Mouse (Mus musculus): ENCODE measurements at regions not wholly inside any gene's neighbourhood (a gene's known extent, or its start where the extent isn't known, plus 50 kb on each side); places are given as distances from the start of the nearest gene placed in this dataset.

DNA sequence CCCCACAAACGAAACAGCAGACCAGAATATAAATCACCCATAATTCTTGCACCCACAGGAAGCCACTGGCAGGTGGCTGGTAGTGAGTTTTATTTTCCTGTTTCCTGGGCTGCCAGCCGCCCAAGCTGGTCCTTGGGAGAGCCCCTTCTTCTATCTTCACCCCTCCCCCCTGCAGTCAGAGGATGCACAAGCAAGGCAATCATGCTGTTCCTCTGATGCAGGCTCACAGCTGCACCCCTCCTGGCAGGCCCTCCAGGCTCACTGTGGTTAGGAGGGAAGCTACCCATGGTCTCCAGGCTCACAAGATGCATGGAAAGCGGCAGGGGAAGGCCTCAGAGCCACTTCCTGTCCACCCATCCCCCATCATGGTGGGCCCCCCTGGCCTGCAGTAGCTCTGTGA lies 79.3 kb upstream of the Aldh1b1 start:
- Histone ChIP-seq H3K4me1 (ENCODE audit: control insufficient read depth, insufficient read depth, low read depth, low read length) (peaks cover 3% of the 10 kb centered on the region), H3K27ac (ENCODE audit: low read depth, low read length) (no peak overlapping the region), H3K36me3 (ENCODE audit: control insufficient read depth, insufficient read depth, low read length) (no peaks in the 10 kb centered on the region), H3K27me3 (replicated peaks; ENCODE audit: control insufficient read depth, insufficient read depth, low read length) (no peaks in the 10 kb centered on the region; the same call in 1 of the 2 replicates), H3K4me3 (ENCODE audit: low read length) (no peak overlapping the region), H3K9me3 (ENCODE audit: control insufficient read depth, low read length) (no peaks in the 10 kb centered on the region), H3K9ac (ENCODE audit: low read depth, low read length) (no peak overlapping the region), H3K4me2 (ENCODE audit: low read length) (no peak overlapping the region)
- no peak for ATAC-seq
- 53% methylated on average over 3 of the region's 3 CpGs for WGBS

DNA sequence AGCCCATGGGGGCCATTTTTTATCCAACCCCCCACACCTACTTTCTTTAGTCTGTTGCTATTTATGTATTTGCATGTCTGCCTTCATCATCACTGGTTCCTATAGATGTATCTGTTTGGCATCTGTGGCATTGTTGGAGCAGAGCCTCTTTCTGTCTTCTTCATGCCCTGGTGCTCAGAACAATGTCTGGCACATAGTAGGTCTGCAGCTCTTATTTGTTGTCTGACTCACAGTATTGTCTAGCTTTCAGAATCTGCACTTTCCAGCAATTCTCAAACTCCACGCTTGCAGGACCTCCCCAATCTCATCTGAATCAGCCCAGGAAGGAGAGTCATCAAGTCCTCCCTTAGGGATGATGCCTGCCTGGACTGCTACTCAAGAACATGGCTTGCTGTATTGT lies 82.9 kb upstream of the Aldh1b1 start:
- Histone ChIP-seq H3K4me2 (ENCODE audit: low read length) (no peak overlapping the region), H3K4me1 (ENCODE audit: control insufficient read depth, insufficient read depth, low read depth, low read length) (peaks cover 7% of the 10 kb centered on the region), H3K9ac (ENCODE audit: low read depth, low read length) (no peak overlapping the region), H3K27ac (ENCODE audit: low read depth, low read length) (no peak overlapping the region), H3K27me3 (replicated peaks; ENCODE audit: control insufficient read depth, insufficient read depth, low read length) (no peaks in the 10 kb centered on the region; the same call in 1 of the 2 replicates), H3K9me3 (ENCODE audit: control insufficient read depth, low read length) (no peaks in the 10 kb centered on the region), H3K36me3 (ENCODE audit: control insufficient read depth, insufficient read depth, low read length) (no peaks in the 10 kb centered on the region), H3K4me3 (ENCODE audit: low read length) (no peak overlapping the region)
- ATAC-seq: no peak
- WGBS: 81% methylated on average over 1 of the region's 1 CpGs

DNA sequence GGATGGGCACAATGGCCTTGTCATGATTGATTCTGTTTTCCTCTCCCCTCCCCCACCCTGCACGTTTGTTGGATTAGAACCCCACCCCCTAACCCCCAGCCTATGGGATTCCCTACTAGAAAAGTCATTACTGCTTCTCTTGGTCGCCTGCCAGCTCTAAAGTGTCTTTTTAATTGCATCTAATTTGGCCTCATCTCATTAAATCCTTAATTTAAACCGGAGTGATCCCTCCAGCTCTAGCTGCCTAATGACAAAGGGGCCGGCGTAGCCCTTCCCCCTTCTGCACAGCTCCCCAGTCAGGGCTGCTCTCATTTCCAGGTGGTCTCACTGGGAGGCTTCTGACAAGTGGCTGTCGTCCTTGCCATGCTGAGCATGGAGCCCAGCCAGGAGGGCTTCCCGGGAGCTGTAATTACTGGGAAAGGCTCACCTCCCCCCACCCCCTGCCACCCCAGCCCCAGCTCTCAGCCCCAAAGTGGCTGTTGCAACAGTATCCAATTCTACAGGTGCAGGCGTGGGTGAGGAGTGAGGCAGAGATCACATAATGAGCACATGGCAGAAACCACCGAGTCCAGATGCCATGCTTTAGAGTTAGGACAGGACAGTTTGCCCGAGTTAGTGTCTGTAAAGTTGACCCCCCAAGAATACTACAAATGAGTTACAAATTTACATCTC lies 84.8 kb upstream of the Aldh1b1 start:
- Histone ChIP-seq H3K36me3 (ENCODE audit: control insufficient read depth, insufficient read depth, low read length) (no peaks in the 10 kb centered on the region), H3K27me3 (replicated peaks; ENCODE audit: control insufficient read depth, insufficient read depth, low read length) (no peaks in the 10 kb centered on the region; the same call in 1 of the 2 replicates), H3K9ac (ENCODE audit: low read depth, low read length) (no peak overlapping the region), H3K4me2 (ENCODE audit: low read length) (no peak overlapping the region), H3K27ac (ENCODE audit: low read depth, low read length) (no peak overlapping the region), H3K4me3 (ENCODE audit: low read length) (no peak overlapping the region), H3K4me1 (ENCODE audit: control insufficient read depth, insufficient read depth, low read depth, low read length) (peaks cover 7% of the 10 kb centered on the region), H3K9me3 (ENCODE audit: control insufficient read depth, low read length) (no peaks in the 10 kb centered on the region)
- WGBS: 8% methylated on average over 10 of the region's 10 CpGs
- peak; percentile 93 for ATAC-seq

DNA sequence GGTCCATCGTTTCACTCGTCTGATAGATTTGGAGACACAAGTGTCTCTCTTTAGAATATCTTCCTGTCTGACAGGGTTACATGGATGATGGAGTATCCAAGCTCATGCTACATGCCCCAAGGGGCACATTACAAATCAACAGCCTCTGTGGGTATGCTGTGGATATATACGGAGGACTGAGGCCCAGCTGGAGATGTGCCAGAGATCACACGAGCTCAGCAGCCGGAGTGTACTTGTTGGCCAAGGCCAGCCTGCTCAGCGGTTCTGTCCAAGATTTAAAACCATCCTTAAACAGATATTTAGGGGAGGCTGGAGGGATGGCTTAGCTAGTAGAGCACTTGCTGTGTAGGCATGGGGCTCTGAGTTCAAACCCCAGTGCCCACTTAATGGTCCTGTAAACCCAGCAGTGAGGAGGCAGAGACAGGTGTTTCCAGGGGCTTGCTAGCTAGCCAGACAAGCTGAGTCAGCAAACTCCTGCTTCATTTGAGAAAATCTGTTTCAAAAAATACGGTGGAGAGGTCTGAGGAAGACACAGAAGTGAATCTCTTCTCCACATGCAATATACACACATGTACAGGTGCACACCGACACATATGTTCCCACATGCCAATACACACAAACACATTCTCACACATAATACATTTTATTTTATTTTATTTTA lies 85.6 kb upstream of the Aldh1b1 start:
- peak; percentile 37; the same call in 1 of the 2 replicates for ATAC-seq

DNA sequence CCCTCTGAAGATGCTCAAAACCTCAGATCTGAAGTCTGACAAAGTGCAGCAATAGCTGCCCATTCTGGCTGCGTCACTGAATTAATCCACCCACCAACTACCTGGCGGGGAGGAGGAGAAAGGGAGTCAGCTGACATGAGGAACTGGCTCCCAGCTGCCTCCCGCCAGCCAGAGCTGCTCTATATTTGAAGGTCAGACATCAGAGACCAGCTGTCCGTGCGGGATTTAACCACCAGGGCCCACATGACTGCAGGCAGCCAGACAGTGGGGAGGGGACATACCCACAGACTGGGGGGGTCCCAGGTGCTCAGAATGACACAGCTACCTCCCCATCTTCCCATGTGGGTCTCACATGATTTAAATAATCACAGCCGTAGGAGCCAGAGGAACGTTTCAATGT lies 94.8 kb upstream of the Aldh1b1 start:
- Histone ChIP-seq H3K36me3 (ENCODE audit: control insufficient read depth, insufficient read depth, low read length) (no peaks in the 10 kb centered on the region), H3K4me2 (ENCODE audit: low read length) (no peak overlapping the region), H3K4me1 (ENCODE audit: control insufficient read depth, insufficient read depth, low read depth, low read length) (no peaks in the 10 kb centered on the region), H3K9me3 (ENCODE audit: control insufficient read depth, low read length) (no peaks in the 10 kb centered on the region), H3K9ac (ENCODE audit: low read depth, low read length) (no peak overlapping the region), H3K27me3 (replicated peaks; ENCODE audit: control insufficient read depth, insufficient read depth, low read length) (no peaks in the 10 kb centered on the region), H3K27ac (ENCODE audit: low read depth, low read length) (no peak overlapping the region), H3K4me3 (ENCODE audit: low read length) (no peak overlapping the region)
- ATAC-seq: no peak
- 51% methylated on average over 7 of the region's 7 CpGs for WGBS

More for the DNA sequence above, 85.6 kb upstream of the Aldh1b1 start:
- Histone ChIP-seq H3K36me3 (ENCODE audit: control insufficient read depth, insufficient read depth, low read length) (no peaks in the 10 kb centered on the region), H3K9ac (ENCODE audit: low read depth, low read length) (no peak overlapping the region), H3K4me2 (ENCODE audit: low read length) (no peak overlapping the region), H3K4me1 (ENCODE audit: control insufficient read depth, insufficient read depth, low read depth, low read length) (peaks cover 7% of the 10 kb centered on the region), H3K27me3 (replicated peaks; ENCODE audit: control insufficient read depth, insufficient read depth, low read length) (no peaks in the 10 kb centered on the region; the same call in 1 of the 2 replicates), H3K27ac (ENCODE audit: low read depth, low read length) (0 out of 2 replicates have a peak overlapping the region, but pooled peaks have one; percentile 2), H3K4me3 (ENCODE audit: low read length) (no peak overlapping the region), H3K9me3 (ENCODE audit: control insufficient read depth, low read length) (no peaks in the 10 kb centered on the region)
- WGBS: 26% methylated on average over 8 of the region's 8 CpGs

DNA sequence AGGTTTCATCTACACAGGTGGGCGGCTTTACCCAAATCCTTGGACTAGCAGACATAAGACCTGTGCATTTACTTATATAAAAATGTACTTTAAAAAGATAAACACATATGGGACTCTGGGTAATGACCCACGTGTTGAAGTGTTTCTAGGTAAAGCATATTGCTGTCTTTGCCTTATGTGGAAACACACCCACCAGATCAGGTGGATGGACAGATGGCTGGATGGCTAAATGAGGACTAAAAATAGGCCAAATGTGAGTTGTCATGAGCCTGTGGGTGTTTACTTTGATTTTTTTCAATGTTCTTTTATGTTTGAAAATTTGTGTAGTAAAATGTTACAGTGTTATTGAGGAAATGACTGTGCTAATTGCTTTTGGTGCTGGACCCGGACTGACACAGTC lies 99.2 kb upstream of the Aldh1b1 start:
- Histone ChIP-seq H3K36me3 (ENCODE audit: control insufficient read depth, insufficient read depth, low read length) (no peaks in the 10 kb centered on the region), H3K4me1 (ENCODE audit: control insufficient read depth, insufficient read depth, low read depth, low read length) (no peaks in the 10 kb centered on the region), H3K4me3 (ENCODE audit: low read length) (no peak overlapping the region), H3K27me3 (replicated peaks; ENCODE audit: control insufficient read depth, insufficient read depth, low read length) (no peaks in the 10 kb centered on the region), H3K4me2 (ENCODE audit: low read length) (no peak overlapping the region), H3K9ac (ENCODE audit: low read depth, low read length) (no peak overlapping the region), H3K27ac (ENCODE audit: low read depth, low read length) (no peak overlapping the region), H3K9me3 (ENCODE audit: control insufficient read depth, low read length) (no peaks in the 10 kb centered on the region)
- no peak for ATAC-seq
- WGBS: 81% methylated on average over 3 of the region's 3 CpGs

DNA sequence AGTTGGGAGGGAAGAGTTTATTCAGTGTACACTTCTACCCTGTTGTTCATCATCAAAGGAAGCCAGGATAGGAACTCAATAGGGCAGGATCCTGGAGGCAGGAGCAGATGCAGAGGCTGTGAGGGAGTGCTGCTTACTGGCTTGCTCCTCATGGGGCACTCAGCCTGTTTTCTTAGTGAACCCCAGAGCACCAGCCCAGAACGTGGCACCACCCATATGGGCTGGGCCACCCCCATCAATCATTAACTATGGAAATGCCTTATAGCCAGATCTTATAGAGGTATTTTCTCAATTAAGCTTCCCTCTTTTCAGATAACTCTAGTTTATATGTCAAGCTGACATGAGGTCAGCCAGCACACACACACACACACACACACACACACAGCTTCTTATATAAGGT lies 103.6 kb upstream of the Aldh1b1 start:
- no peak overlapping the region for H3K4me2 ChIP-seq (ENCODE audit: low read length)
- no peak for ATAC-seq
- H3K9ac ChIP-seq (ENCODE audit: low read depth, low read length): no peak overlapping the region
- WGBS: 36% methylated on average over 1 of the region's 1 CpGs
- H3K36me3 ChIP-seq (ENCODE audit: control insufficient read depth, insufficient read depth, low read length): no peaks in the 10 kb centered on the region
- H3K4me3 ChIP-seq (ENCODE audit: low read length): no peak overlapping the region
- no peaks in the 10 kb centered on the region for H3K27me3 ChIP-seq (replicated peaks; ENCODE audit: control insufficient read depth, insufficient read depth, low read length)
- H3K4me1 ChIP-seq (ENCODE audit: control insufficient read depth, insufficient read depth, low read depth, low read length): peaks cover 2% of the 10 kb centered on the region
- H3K27ac ChIP-seq (ENCODE audit: low read depth, low read length): no peak overlapping the region
- peaks cover 4% of the 10 kb centered on the region; the same call in 1 of the 2 replicates for H3K9me3 ChIP-seq (ENCODE audit: control insufficient read depth, low read length)

DNA sequence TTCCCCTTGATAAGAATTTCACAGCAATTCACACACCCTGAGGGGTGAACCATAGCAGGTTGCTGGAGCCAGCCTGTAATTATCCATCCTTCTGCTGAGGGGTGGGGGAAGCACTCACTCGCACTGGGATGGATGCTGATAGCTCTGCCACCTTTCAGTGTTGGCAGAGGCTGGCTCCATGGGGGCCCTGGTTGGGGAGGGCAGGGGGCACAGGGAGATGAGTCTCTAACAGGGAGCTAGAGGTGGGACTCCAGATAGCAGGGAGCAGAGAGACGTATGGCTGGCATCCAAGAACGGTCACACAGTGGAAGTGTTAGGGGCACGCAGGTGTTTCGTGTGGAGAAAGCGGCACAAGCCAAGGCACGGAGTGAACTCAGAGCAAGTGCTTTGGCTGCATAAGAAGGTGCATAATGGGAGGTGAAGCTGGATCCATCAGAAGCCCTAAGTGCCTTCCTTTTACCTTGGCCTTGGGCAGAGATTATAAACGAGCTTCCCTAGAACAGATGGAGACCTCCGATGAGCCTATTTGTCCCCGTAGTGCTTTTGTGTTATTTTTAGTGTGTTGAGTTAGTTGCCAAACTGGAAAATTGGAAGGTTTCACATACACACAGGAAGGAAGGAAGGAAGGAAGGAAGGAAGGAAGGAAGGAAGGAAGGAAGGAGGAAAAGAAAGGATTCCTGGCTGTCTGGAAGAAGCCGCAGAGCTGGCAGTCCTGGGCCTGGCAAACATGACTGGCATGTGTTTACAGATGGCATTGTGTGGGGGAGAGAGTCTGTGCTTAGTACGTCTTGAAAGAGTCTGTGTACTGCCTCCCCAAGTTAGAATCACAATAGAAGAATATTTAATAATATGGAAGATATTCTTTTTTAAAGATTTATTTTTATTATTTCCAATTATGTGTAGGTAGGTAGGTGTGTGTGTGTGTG lies 108.6 kb upstream of the Aldh1b1 start:
- H3K27ac ChIP-seq (ENCODE audit: low read depth, low read length): peak overlapping the region; percentile 57
- H3K27me3 ChIP-seq (replicated peaks; ENCODE audit: control insufficient read depth, insufficient read depth, low read length): no peaks in the 10 kb centered on the region
- peak; percentile 83 for ATAC-seq
- no peaks in the 10 kb centered on the region for H3K36me3 ChIP-seq (ENCODE audit: control insufficient read depth, insufficient read depth, low read length)
- WGBS: 49% methylated on average over 12 of the region's 12 CpGs
- no peak overlapping the region for H3K9ac ChIP-seq (ENCODE audit: low read depth, low read length)
- no peak overlapping the region; the same call in 1 of the 2 replicates for H3K4me2 ChIP-seq (ENCODE audit: low read length)
- H3K9me3 ChIP-seq (ENCODE audit: control insufficient read depth, low read length): peaks cover 4% of the 10 kb centered on the region; the same call in 1 of the 2 replicates
- peaks cover 12% of the 10 kb centered on the region for H3K4me1 ChIP-seq (ENCODE audit: control insufficient read depth, insufficient read depth, low read depth, low read length)
- no peak overlapping the region for H3K4me3 ChIP-seq (ENCODE audit: low read length)

DNA sequence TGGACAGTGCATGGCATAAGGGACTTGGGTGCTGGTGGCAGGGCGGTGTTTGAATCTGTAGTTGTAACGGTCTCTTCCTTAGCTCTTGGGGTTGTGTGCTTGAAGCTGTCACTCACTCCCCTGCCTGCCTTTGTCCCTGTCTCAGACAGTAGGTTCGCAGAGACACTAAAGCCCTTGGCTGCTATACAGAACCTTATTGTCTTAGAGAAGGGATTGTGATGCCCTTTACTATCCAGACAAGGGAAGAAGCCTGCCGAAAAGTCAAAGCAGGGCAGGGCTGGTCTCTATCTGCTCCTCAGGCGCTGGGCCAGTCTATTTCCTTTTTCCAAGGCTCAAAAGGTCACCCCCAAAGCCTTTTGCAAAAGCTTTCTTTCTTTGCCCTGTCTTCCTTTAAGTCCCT lies 109.2 kb upstream of the Aldh1b1 start:
- Histone ChIP-seq H3K27me3 (replicated peaks; ENCODE audit: control insufficient read depth, insufficient read depth, low read length) (no peaks in the 10 kb centered on the region), H3K36me3 (ENCODE audit: control insufficient read depth, insufficient read depth, low read length) (no peaks in the 10 kb centered on the region), H3K4me1 (ENCODE audit: control insufficient read depth, insufficient read depth, low read depth, low read length) (peaks cover 12% of the 10 kb centered on the region), H3K4me2 (ENCODE audit: low read length) (no peak overlapping the region), H3K9ac (ENCODE audit: low read depth, low read length) (no peak overlapping the region), H3K9me3 (ENCODE audit: control insufficient read depth, low read length) (peaks cover 4% of the 10 kb centered on the region; the same call in 1 of the 2 replicates), H3K4me3 (ENCODE audit: low read length) (no peak overlapping the region), H3K27ac (ENCODE audit: low read depth, low read length) (peak overlapping the region; percentile 57)
- ATAC-seq: no peak; the same call in 1 of the 2 replicates
- WGBS: 20% methylated on average over 5 of the region's 5 CpGs

Measured in hindbrain, embryonic 16.5 days (tissue).